Mouse (Mus musculus): Measurements from ENCODE around the gene Pphln1. TPM values are rescaled to one million over a fixed set of nuclear protein-coding genes. Genes with fewer than 3 reads are reported as not detected.

Gene Pphln1
- polyA plus RNA-seq, 1 experiment from 2014 or later = 42.6 TPM

GRCm38 (mm10) chr15:93537745-93538144, 139.6 kb downstream of the Pphln1 start:
- peaks cover 10% of the 10 kb centered on the region for H3K4me1 ChIP-seq (replicated peaks; ENCODE audit: control insufficient read depth, insufficient read depth, low read length)
- no peak overlapping the region for H3K27ac ChIP-seq (ENCODE audit: low read length)
- H3K9ac ChIP-seq (ENCODE audit: low read length) = 0 out of 2 replicates have a peak overlapping the region, but pooled peaks have one; percentile 6
- H3K4me3 ChIP-seq (ENCODE audit: low read length) = no peak overlapping the region
- 65% methylated on average over 7 of the region's 7 CpGs for WGBS
- H3K9me3 ChIP-seq (ENCODE audit: control insufficient read depth, low read length) = no peaks in the 10 kb centered on the region
- no peak overlapping the region for H3K4me2 ChIP-seq (ENCODE audit: low read depth, low read length)
- no peaks in the 10 kb centered on the region for H3K27me3 ChIP-seq (ENCODE audit: control insufficient read depth, insufficient read depth, low read depth, low read length)
- ATAC-seq (ENCODE audit: low read depth) = no peak
- H3K36me3 ChIP-seq (ENCODE audit: control insufficient read depth, insufficient read depth, low read length) = no peaks in the 10 kb centered on the region

DNA sequence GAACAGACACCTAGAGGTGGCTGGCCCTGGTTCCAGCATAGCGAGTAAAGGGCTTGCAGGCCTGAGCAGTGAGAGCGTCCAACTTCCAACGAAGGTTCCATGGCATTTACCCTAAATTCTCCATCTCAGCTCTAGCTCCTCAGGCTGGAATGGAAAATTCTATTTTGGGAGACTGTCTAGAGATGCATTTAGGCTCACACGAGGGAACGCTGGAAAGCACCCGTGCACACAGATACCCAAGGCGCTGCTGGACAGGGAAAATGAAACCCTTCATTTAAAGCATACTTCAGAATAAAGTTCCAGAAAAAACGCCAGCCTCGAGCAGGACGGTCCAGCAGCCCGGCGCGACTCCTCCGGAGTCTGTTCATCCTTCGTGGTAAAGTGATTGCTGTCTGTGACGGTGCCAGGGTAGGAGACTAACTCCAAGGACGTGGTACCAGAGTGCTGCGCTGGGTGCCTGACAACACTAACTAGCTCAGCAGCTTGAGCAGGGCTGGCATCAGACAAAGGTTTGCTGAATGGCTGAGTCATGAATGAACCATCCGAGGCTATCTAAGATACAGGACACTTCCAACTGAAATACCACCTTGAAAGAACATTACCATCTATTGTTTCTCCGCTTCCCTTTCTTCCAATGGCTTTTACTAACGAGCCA, 140.5 kb downstream of the Pphln1 start:
- no peak overlapping the region for H3K9ac ChIP-seq (ENCODE audit: low read length)
- H3K27ac ChIP-seq (ENCODE audit: low read length) = no peak overlapping the region
- H3K4me1 ChIP-seq (replicated peaks; ENCODE audit: control insufficient read depth, insufficient read depth, low read length) = peaks cover 10% of the 10 kb centered on the region
- no peaks in the 10 kb centered on the region for H3K27me3 ChIP-seq (ENCODE audit: control insufficient read depth, insufficient read depth, low read depth, low read length)
- 79% methylated on average over 21 of the region's 21 CpGs for WGBS
- no peaks in the 10 kb centered on the region for H3K9me3 ChIP-seq (ENCODE audit: control insufficient read depth, low read length)
- no peak overlapping the region for H3K4me2 ChIP-seq (ENCODE audit: low read depth, low read length)
- ATAC-seq (ENCODE audit: low read depth) = no peak
- H3K4me3 ChIP-seq (ENCODE audit: low read length) = no peak overlapping the region
- no peaks in the 10 kb centered on the region for H3K36me3 ChIP-seq (ENCODE audit: control insufficient read depth, insufficient read depth, low read length)

- Histone ChIP-seq H3K9ac (ENCODE audit: low read length) (no peak overlapping the region), H3K27me3 (ENCODE audit: control insufficient read depth, insufficient read depth, low read depth, low read length) (no peaks in the 10 kb centered on the region), H3K4me1 (replicated peaks; ENCODE audit: control insufficient read depth, insufficient read depth, low read length) (peaks cover 10% of the 10 kb centered on the region), H3K4me3 (ENCODE audit: low read length) (no peak overlapping the region), H3K27ac (ENCODE audit: low read length) (no peak overlapping the region), H3K36me3 (ENCODE audit: control insufficient read depth, insufficient read depth, low read length) (no peaks in the 10 kb centered on the region), H3K9me3 (ENCODE audit: control insufficient read depth, low read length) (no peaks in the 10 kb centered on the region), H3K4me2 (ENCODE audit: low read depth, low read length) (no peak overlapping the region)
- ATAC-seq (ENCODE audit: low read depth) = no peak
- WGBS = 56% methylated on average over 3 of the region's 3 CpGs
Measured at GRCm38 (mm10) chr15:93539415-93539814, 141.3 kb downstream of the Pphln1 start.

Other genes with a start within 250 kb of the Pphln1 start
- 11.6 and 12.2 TPM in 2 replicates for gene Gxylt1, start 123.2 kb upstream of the Pphln1 start, polyA plus RNA-seq (2015; fragmentation: Nextera tagmentation; extraction: Ambion mirVana)
- 47.3 and 55.3 TPM in 2 replicates for gene Yaf2, start 61.4 kb upstream of the Pphln1 start, polyA plus RNA-seq (2015; fragmentation: Nextera tagmentation; extraction: Ambion mirVana)
- gene Zcrb1, start within 50 bp of the Pphln1 start, polyA plus RNA-seq (2015; fragmentation: Nextera tagmentation; extraction: Ambion mirVana) = 101 and 121 TPM in 2 replicates
- 24.0 and 25.6 TPM in 2 replicates for gene Prickle1, start 197.5 kb downstream of the Pphln1 start, polyA plus RNA-seq (2015; fragmentation: Nextera tagmentation; extraction: Ambion mirVana)